Mouse (Mus musculus) limb, embryonic 13.5 days (tissue): Measurements from ENCODE around the gene Gm11559. TPM values are rescaled to one million over a fixed set of nuclear protein-coding genes. Genes with fewer than 3 reads are reported as not detected.

ENCODE experiments used
- polyA plus RNA-seq: library from polyadenylated mRNA; unstranded; fragments of >200 nt; fragmentation: Nextera tagmentation; extraction: Ambion mirVana; gene quantifications from 2 replicates; pipeline ENCODE4 v1.2.1, GENCODE M21; 2015

The Gm11559 gene
- polyA plus RNA-seq, 1 experiment from 2014 or later, result not detected

Other genes starting within 250 kb of the Gm11559 start
- gene Krtap2-4, start 249.6 kb upstream of the Gm11559 start, polyA plus RNA-seq, result not detected in 2 replicates
- gene Gm11562, start 244.0 kb upstream of the Gm11559 start, polyA plus RNA-seq, result not detected in 2 replicates
- gene Krtap4-1, start 236.2 kb upstream of the Gm11559 start, polyA plus RNA-seq, result not detected in 2 replicates
- gene Krtap4-2, start 229.4 kb upstream of the Gm11559 start, polyA plus RNA-seq, result not detected in 2 replicates
- gene Krtap4-7, start 220.4 kb upstream of the Gm11559 start, polyA plus RNA-seq, result not detected in 2 replicates
- not detected in 2 replicates for gene Gm11555, start 214.2 kb upstream of the Gm11559 start, polyA plus RNA-seq
- gene Gm11563, start 205.5 kb upstream of the Gm11559 start, polyA plus RNA-seq, result not detected in 2 replicates
- gene Krtap4-6, start 198.5 kb upstream of the Gm11559 start, polyA plus RNA-seq, result not detected in 2 replicates
- gene Gm14190, start 173.7 kb upstream of the Gm11559 start, polyA plus RNA-seq, result not detected in 2 replicates
- gene Gm14180, start 130.2 kb upstream of the Gm11559 start, polyA plus RNA-seq, result not detected in 2 replicates
- gene Gm11595, start 91.6 kb upstream of the Gm11559 start, polyA plus RNA-seq, result not detected in 2 replicates
- gene Krtap4-8, start 83.8 kb upstream of the Gm11559 start, polyA plus RNA-seq, result not detected in 2 replicates
- not detected in 2 replicates for gene Krtap4-9, start 79.3 kb upstream of the Gm11559 start, polyA plus RNA-seq
- not detected in 2 replicates for gene Gm11596, start 71.0 kb upstream of the Gm11559 start, polyA plus RNA-seq
- not detected in 2 replicates for gene Gm11569, start 65.5 kb upstream of the Gm11559 start, polyA plus RNA-seq
- not detected in 2 replicates for gene Gm11554, start 60.0 kb upstream of the Gm11559 start, polyA plus RNA-seq
- not detected in 2 replicates for gene Krtap4-13, start 54.6 kb upstream of the Gm11559 start, polyA plus RNA-seq
- not detected in 2 replicates for gene Gm11564, start 48.8 kb upstream of the Gm11559 start, polyA plus RNA-seq
- not detected in 2 replicates for gene 2300003K06Rik, start 26.4 kb upstream of the Gm11559 start, polyA plus RNA-seq
- gene Krtap4-16, start 12.9 kb upstream of the Gm11559 start, polyA plus RNA-seq, result not detected in 2 replicates
- not detected in 2 replicates for gene Gm11568, start 6.6 kb upstream of the Gm11559 start, polyA plus RNA-seq
- gene Krtap9-1, start 8.9 kb downstream of the Gm11559 start, polyA plus RNA-seq, result not detected in 2 replicates
- not detected in 2 replicates for gene Gm11567, start 14.7 kb downstream of the Gm11559 start, polyA plus RNA-seq
- gene Krtap31-1, start 43.4 kb downstream of the Gm11559 start, polyA plus RNA-seq, result not detected in 2 replicates
- gene Gm11565, start 50.3 kb downstream of the Gm11559 start, polyA plus RNA-seq, result not detected in 2 replicates
- not detected in 2 replicates for gene Krtap31-2, start 71.8 kb downstream of the Gm11559 start, polyA plus RNA-seq
- gene Krtap9-5, start 84.0 kb downstream of the Gm11559 start, polyA plus RNA-seq, result not detected in 2 replicates
- not detected in 2 replicates for gene Krtap29-1, start 114.6 kb downstream of the Gm11559 start, polyA plus RNA-seq
- not detected in 2 replicates for gene Krtap16-1, start 122.1 kb downstream of the Gm11559 start, polyA plus RNA-seq
- 0.52 and 0.66 TPM in 2 replicates for gene Krtap17-1, start 129.5 kb downstream of the Gm11559 start, polyA plus RNA-seq
- gene Krt33a, start 151.7 kb downstream of the Gm11559 start, polyA plus RNA-seq, result not detected in 2 replicates
- gene Krt33b, start 165.4 kb downstream of the Gm11559 start, polyA plus RNA-seq, result 0.38 and 0.43 TPM in 2 replicates
- not detected in 2 replicates for gene Krt34, start 177.1 kb downstream of the Gm11559 start, polyA plus RNA-seq
- gene Krt31, start 186.1 kb downstream of the Gm11559 start, polyA plus RNA-seq, result 0.11 TPM in 1 of 2 replicates, not detected in the other
- not detected in 2 replicates for gene Krt32, start 223.8 kb downstream of the Gm11559 start, polyA plus RNA-seq
- 0.80 and 1.0 TPM in 2 replicates for gene Krt35, start 231.8 kb downstream of the Gm11559 start, polyA plus RNA-seq
- gene Krt36, start 241.2 kb downstream of the Gm11559 start, polyA plus RNA-seq, result 0.14 TPM in 1 of 2 replicates, not detected in the other